ENCODE assay signal across 9 mouse cellular contexts in the genomic region with DNA sequence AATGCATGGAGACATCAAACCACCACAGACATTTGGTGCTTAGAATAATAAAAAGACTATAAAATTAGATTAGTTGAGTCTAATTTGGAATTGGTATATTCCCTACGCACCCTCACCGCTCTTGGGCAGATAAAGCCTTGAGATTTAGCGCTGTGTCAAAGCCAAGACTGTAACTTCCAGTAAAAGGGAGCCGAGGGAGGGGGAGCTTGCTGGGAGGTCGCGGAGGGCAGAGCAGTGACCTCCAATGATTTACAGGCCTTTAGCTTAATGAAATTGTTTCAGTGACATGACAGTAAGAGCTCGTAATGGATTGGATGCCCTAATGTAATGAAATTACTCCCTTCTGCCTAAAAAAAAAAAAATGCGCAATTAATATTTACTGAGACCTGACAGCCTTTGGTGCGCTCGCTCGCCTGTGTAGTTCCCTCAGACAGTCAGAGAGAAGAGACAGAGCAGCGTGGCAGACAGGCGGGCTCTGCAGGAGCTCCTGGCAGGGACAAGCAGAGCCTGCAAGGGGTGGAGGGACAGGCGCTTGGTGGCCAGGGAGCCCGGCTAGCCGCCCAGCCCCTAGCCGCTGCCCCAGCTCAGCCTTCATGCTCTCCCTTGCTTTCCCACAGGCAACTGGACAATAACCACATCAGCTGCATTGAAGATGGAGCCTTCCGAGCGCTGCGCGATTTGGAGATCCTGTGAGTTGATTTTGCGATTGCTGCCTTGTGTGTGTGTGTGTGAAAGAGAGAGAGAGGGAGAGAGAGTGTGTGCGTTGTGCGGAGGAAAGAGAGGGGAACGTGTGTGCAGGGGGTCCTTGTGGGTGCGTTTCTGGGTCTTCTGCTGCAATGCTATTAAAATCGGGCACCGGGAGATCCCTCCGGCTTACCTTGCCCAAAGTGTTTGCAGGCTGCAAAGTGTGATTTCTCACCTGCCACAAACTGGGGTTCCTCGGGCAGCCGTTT.
DNase-seq lines count a peak whose midpoint lies in the region; ATAC-seq and TF ChIP-seq lines count a peak whose summit lies in the region.
"Had no signal": no experiment of that assay in that cellular context is flagged by ENCODE, and none has a peak within 500 bp of the region (broad histone marks: within the 10 kb centered on the region; RNA-seq: fewer than 3 reads in every experiment).

No protein-coding gene starts in this region.

- TF ChIP-seq POLR2A in brain, embryonic 14.5 days (IDR thresholded peaks at IDR 0.05; ENCODE audit: borderline replicate concordance, extremely low read depth, insufficient read depth, insufficient read length, poor library complexity, severe bottlenecking): no peak
- TF ChIP-seq POLR2A in thymus, adult 2 months (IDR thresholded peaks at IDR 0.05; ENCODE audit: control insufficient read depth, extremely low read depth, insufficient read depth, low read length, poor library complexity): no peak

- no peaks in the 10 kb centered on the region for H3K9me3 ChIP-seq in kidney, embryonic 15.5 days (replicated peaks)
- H3K9me3 ChIP-seq in embryonic facial prominence, embryonic 10.5 days: no peaks in the 10 kb centered on the region
- no peaks in the 10 kb centered on the region for H3K9me3 ChIP-seq in limb, embryonic 11.5 days (ENCODE audit: control insufficient read depth, low read length)

- peak overlapping the region; percentile 58 for H3K4me2 ChIP-seq in kidney, embryonic 15.5 days
- H3K4me2 ChIP-seq in limb, embryonic 11.5 days (ENCODE audit: low read depth, severe bottlenecking): peak overlapping the region; percentile 32; the same call in 1 of the 2 replicates

- H3K27ac ChIP-seq in kidney, embryonic 15.5 days: 0 out of 2 replicates have a peak overlapping the region, but pooled peaks have one; percentile 29
- H3K27ac ChIP-seq in embryonic facial prominence, embryonic 10.5 days (replicated peaks): peak overlapping the region; percentile 74
- H3K27ac ChIP-seq in limb, embryonic 11.5 days (replicated peaks; ENCODE audit: low read depth, low read length): no peak overlapping the region
- H3K27ac ChIP-seq in thymus, adult 2 months (ENCODE audit: control insufficient read depth, insufficient read depth, low read length): no peak overlapping the region

- ATAC-seq in kidney, embryonic 15.5 days (replicated peaks; ENCODE audit: low FRiP score): peak; percentile 55
- no peak for ATAC-seq in limb, embryonic 11.5 days (ENCODE audit: insufficient number of reproducible peaks, low FRiP score, low TSS enrichment, low read depth)
- ATAC-seq in activated CD4-positive, CD25-positive, alpha-beta regulatory T cell, adult 4 months: no peak

- peaks cover 44% of the 10 kb centered on the region for H3K27me3 ChIP-seq in kidney, embryonic 15.5 days
- peaks cover 40% of the 10 kb centered on the region for H3K27me3 ChIP-seq in embryonic facial prominence, embryonic 10.5 days (replicated peaks; ENCODE audit: low read depth, poor library complexity, severe bottlenecking)
- H3K27me3 ChIP-seq in limb, embryonic 11.5 days (ENCODE audit: control insufficient read depth, insufficient read depth, low read length): 0 out of 2 replicates have a peak, but pooled peaks cover 3% of the 10 kb centered on the region
- no peaks in the 10 kb centered on the region for H3K27me3 ChIP-seq in thymus, adult 2 months (ENCODE audit: control insufficient read depth, insufficient read depth, low read length)

- 21% methylated on average over 31 of the region's 31 CpGs for WGBS in kidney, embryonic 15.5 days
- 40% methylated on average over 31 of the region's 31 CpGs for WGBS in embryonic facial prominence, embryonic 10.5 days
- 33% methylated on average over 31 of the region's 31 CpGs for WGBS in limb, embryonic 11.5 days
- 65% methylated on average over 31 of the region's 31 CpGs for WGBS in thymus, adult 2 months

- H3K4me1 ChIP-seq in kidney, embryonic 15.5 days: peaks cover 25% of the 10 kb centered on the region
- peaks cover 59% of the 10 kb centered on the region for H3K4me1 ChIP-seq in embryonic facial prominence, embryonic 10.5 days
- peaks cover 11% of the 10 kb centered on the region for H3K4me1 ChIP-seq in limb, embryonic 11.5 days (ENCODE audit: control insufficient read depth, insufficient read depth, low read length)
- no peaks in the 10 kb centered on the region for H3K4me1 ChIP-seq in thymus, adult 2 months (replicated peaks; ENCODE audit: control insufficient read depth, insufficient read depth, low read length)

- H3K4me3 ChIP-seq in kidney, embryonic 15.5 days (replicated peaks): peak overlapping the region; percentile 29
- H3K4me3 ChIP-seq in embryonic facial prominence, embryonic 10.5 days: peak overlapping the region; percentile 46
- no peak overlapping the region for H3K4me3 ChIP-seq in limb, embryonic 11.5 days (ENCODE audit: low read depth, low read length)
- H3K4me3 ChIP-seq in thymus, adult 2 months (ENCODE audit: control insufficient read depth, insufficient read depth, low read length): no peak overlapping the region
- H3K4me3 ChIP-seq: myocyte had no signal

- H3K36me3 ChIP-seq in kidney, embryonic 15.5 days: no peaks in the 10 kb centered on the region
- no peaks in the 10 kb centered on the region for H3K36me3 ChIP-seq in embryonic facial prominence, embryonic 10.5 days (replicated peaks)
- no peaks in the 10 kb centered on the region for H3K36me3 ChIP-seq in limb, embryonic 11.5 days (ENCODE audit: control insufficient read depth, insufficient read depth, low read length)
- no peaks in the 10 kb centered on the region for H3K36me3 ChIP-seq in thymus, adult 2 months (ENCODE audit: control insufficient read depth, insufficient read depth, low read length)

- no peak for DNase-seq in kidney, adult 8-10 months
- DNase-seq in brain, embryonic 14.5 days (ENCODE audit: low read depth): peak; percentile 70
- DNase-seq in embryonic facial prominence, embryonic 10.5 days (ENCODE audit: low spot score): peak; percentile 50
- no peak for DNase-seq in limb, embryonic 11.5 days (ENCODE audit: low spot score)
- no peak for DNase-seq in thymus, adult 2 months
- DNase-seq in layer of hippocampus, adult 9-11 months: no peak

- no peak overlapping the region for H3K9ac ChIP-seq in kidney, embryonic 15.5 days
- H3K9ac ChIP-seq in limb, embryonic 11.5 days (ENCODE audit: low read length): no peak overlapping the region

- no peak for TF ChIP-seq CTCF in brain, embryonic 14.5 days (IDR thresholded peaks at IDR 0.05; ENCODE audit: borderline replicate concordance, extremely low read depth, insufficient read depth, insufficient read length)
- TF ChIP-seq CTCF in thymus, adult 2 months (IDR thresholded peaks at IDR 0.05; ENCODE audit: borderline replicate concordance, control insufficient read depth, extremely low read depth, insufficient read depth, low read length, poor library complexity): no peak

Comparison
In these comparisons a context has a peak if more than half of its experiments do, and no peak if none do; other contexts are left out.
1. H3K27ac ChIP-seq: peak in kidney, embryonic 15.5 days (single experiment) and embryonic facial prominence, embryonic 10.5 days (single experiment); none in limb, embryonic 11.5 days (single experiment) and thymus, adult 2 months (single experiment).
2. H3K4me3 ChIP-seq: peak in kidney, embryonic 15.5 days (single experiment) and embryonic facial prominence, embryonic 10.5 days (single experiment); none in limb, embryonic 11.5 days (single experiment) and thymus, adult 2 months (single experiment).
3. DNase-seq: peak in brain, embryonic 14.5 days (single experiment) and embryonic facial prominence, embryonic 10.5 days (single experiment); none in kidney, adult 8-10 months (0 of 2), limb, embryonic 11.5 days (single experiment), thymus, adult 2 months (single experiment) and layer of hippocampus, adult 9-11 months (single experiment).